Mouse (Mus musculus) R1 (cell line): ENCODE measurements at regions not wholly inside any gene's neighbourhood (a gene's known extent, or its start where the extent isn't known, plus 50 kb on each side); places are given as distances from the start of the nearest gene placed in this dataset.

Source experiments
- DNase-seq: peaks from one replicate; pipeline ENCODE4 v3.0.0-alpha.2; 2018; ENCODE audit warnings: low read depth, low spot score

- DNase-seq, result no peak
Measured at GRCm38 (mm10) chr2:115101501-115101900, 446.7 kb upstream of the Dph6 start.

- DNase-seq, result peak; percentile 2
Measured at GRCm38 (mm10) chr2:115119429-115120205, 461.9 kb upstream of the BC052040 start.

- DNase-seq, result no peak
Measured at GRCm38 (mm10) chr2:115120206-115120503, 461.4 kb upstream of the BC052040 start.

- DNase-seq, result no peak
Measured at GRCm38 (mm10) chr2:115126625-115127369, 454.7 kb upstream of the BC052040 start.

GRCm38 (mm10) chr2:115131746-115132145, 449.8 kb upstream of the BC052040 start:
- DNase-seq, result no peak

- DNase-seq, result no peak
Measured at GRCm38 (mm10) chr2:115132165-115132592, 449.3 kb upstream of the BC052040 start.

- no peak for DNase-seq
Measured at GRCm38 (mm10) chr2:115141416-115141815, 440.1 kb upstream of the BC052040 start.

GRCm38 (mm10) chr2:115172111-115172510, 409.4 kb upstream of the BC052040 start:
- no peak for DNase-seq

- no peak for DNase-seq
Measured at GRCm38 (mm10) chr2:115177076-115177475, 404.4 kb upstream of the BC052040 start.

GRCm38 (mm10) chr2:115177896-115178295, 403.6 kb upstream of the BC052040 start:
- DNase-seq, result no peak

- DNase-seq, result no peak
Measured at GRCm38 (mm10) chr2:115211191-115211590, 370.3 kb upstream of the BC052040 start.

GRCm38 (mm10) chr2:115213181-115213970, 368.1 kb upstream of the BC052040 start:
- DNase-seq, result no peak

- no peak for DNase-seq
Measured at GRCm38 (mm10) chr2:115214292-115214691, 367.2 kb upstream of the BC052040 start.

GRCm38 (mm10) chr2:115230041-115230440, 351.5 kb upstream of the BC052040 start:
- DNase-seq, result no peak

- no peak for DNase-seq
Measured at GRCm38 (mm10) chr2:115247673-115248072, 333.8 kb upstream of the BC052040 start.

GRCm38 (mm10) chr2:115250019-115250807, 331.3 kb upstream of the BC052040 start:
- DNase-seq, result no peak

GRCm38 (mm10) chr2:115257391-115257790, 324.1 kb upstream of the BC052040 start:
- DNase-seq, result no peak

- no peak for DNase-seq
Measured at GRCm38 (mm10) chr2:115268247-115268646, 313.3 kb upstream of the BC052040 start.

- no peak for DNase-seq
Measured at GRCm38 (mm10) chr2:115277421-115277820, 304.1 kb upstream of the BC052040 start.

- no peak for DNase-seq
Measured at GRCm38 (mm10) chr2:115293020-115293419, 288.5 kb upstream of the BC052040 start.

- no peak for DNase-seq
Measured at GRCm38 (mm10) chr2:115297463-115297862, 284.1 kb upstream of the BC052040 start.
